Mouse (Mus musculus) liver, embryonic 15.5 days (tissue): ENCODE data around the gene Tspan1. TPM values are rescaled to one million over a fixed set of nuclear protein-coding genes. Genes with fewer than 3 reads are reported as not detected.

Experiments used
- ATAC-seq: fragments of 200-750 bp; cut with Nextera tagmentation; 2 replicates; pipeline ENCODE4 v1.8.0; 2017; ENCODE audit warnings: moderate number of reproducible peaks, mild to moderate bottlenecking, moderate library complexity; ENCODE audit not compliant: insufficient read depth
- H3K27ac ChIP-seq: fragments of 300-500 bp; sonication (generic); replicated peaks from 2 replicates; pipeline ENCODE4 v1.5.1; 2015; ENCODE audit warnings: mild to moderate bottlenecking, inconsistent platforms
- H3K27me3 ChIP-seq: fragments of 300-500 bp; sonication (generic); 2 replicates; pipeline ENCODE4 v1.6.1; 2015; ENCODE audit warnings: mild to moderate bottlenecking, inconsistent platforms
- H3K36me3 ChIP-seq: fragments of 300-500 bp; sonication (generic); replicated peaks from 2 replicates; pipeline ENCODE4 v1.6.1; 2015; ENCODE audit warnings: moderate library complexity, mild to moderate bottlenecking, inconsistent platforms
- H3K4me1 ChIP-seq: fragments of 300-500 bp; sonication (generic); replicated peaks from 2 replicates; pipeline ENCODE4 v1.6.1; 2015; ENCODE audit warnings: inconsistent platforms
- H3K4me2 ChIP-seq: fragments of 300-500 bp; sonication (generic); 2 replicates; pipeline ENCODE4 v1.6.1; 2015; ENCODE audit warnings: moderate library complexity, mild to moderate bottlenecking, inconsistent platforms
- H3K4me3 ChIP-seq: fragments of 300-500 bp; sonication (generic); replicated peaks from 2 replicates; pipeline ENCODE4 v1.5.1; 2015; ENCODE audit warnings: mild to moderate bottlenecking, inconsistent platforms
- H3K9ac ChIP-seq: fragments of 300-500 bp; sonication (generic); 2 replicates; pipeline ENCODE4 v1.6.1; 2015; ENCODE audit warnings: moderate library complexity, mild to moderate bottlenecking, inconsistent platforms
- H3K9me3 ChIP-seq: fragments of 300-500 bp; sonication (generic); replicated peaks from 2 replicates; pipeline ENCODE4 v1.6.1; 2016; ENCODE audit warnings: inconsistent platforms
- WGBS: fragments of 180-500 bp; shearing (Covaris S2); methylation state at CpG from one replicate; pipeline ENCODE4 v1.1.7; 2015; ENCODE audit warnings: mixed read lengths; ENCODE audit not compliant: insufficient replicate concordance; 5-methylcytosine and 5-hydroxymethylcytosine counted together
- polyA plus RNA-seq: library from polyadenylated mRNA; unstranded; fragments of >200 nt; fragmentation: Nextera tagmentation; extraction: Ambion mirVana; gene quantifications from 2 replicates; pipeline ENCODE4 v1.2.1, GENCODE M21; 2015

Gene Tspan1
- polyA plus RNA-seq, 1 experiment from 2014 or later, result not detected

- Histone ChIP-seq H3K36me3 (no peaks in the 10 kb centered on the region), H3K27me3 (peaks cover 73% of the 10 kb centered on the region), H3K4me2 (no peak overlapping the region), H3K4me1 (peaks cover 4% of the 10 kb centered on the region; the same call in 1 of the 2 replicates), H3K9me3 (no peaks in the 10 kb centered on the region), H3K9ac (no peak overlapping the region), H3K27ac (no peak overlapping the region), H3K4me3 (no peak overlapping the region)
- WGBS, result 51% methylated on average over 3 of the region's 3 CpGs
- ATAC-seq, result no peak
These were observed 14.7 kb upstream of the Tspan1 start for GRCm38 (mm10) chr4:116182079-116182478.

DNA sequence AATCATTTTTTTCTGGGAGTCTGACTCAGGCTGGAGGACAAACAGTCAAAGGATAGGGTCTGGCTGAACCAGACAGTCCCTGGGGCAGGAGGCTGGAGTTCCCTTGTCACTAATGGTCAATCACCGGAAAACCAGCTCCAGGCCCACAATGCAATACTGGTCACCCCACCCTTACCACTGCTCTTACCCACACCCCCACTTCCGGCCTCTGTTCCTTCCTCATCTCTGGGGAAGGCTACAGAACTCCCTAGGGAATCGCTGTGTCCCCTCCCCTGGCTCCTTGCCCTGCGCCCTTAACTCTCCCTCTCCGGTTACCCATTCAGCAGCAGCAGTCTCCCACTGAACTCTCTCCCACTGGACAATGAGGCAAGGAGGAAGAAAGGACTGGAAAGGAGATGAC, 9.7 kb upstream of the Tspan1 start:
- Histone ChIP-seq H3K4me3 (no peak overlapping the region), H3K4me1 (peaks cover 35% of the 10 kb centered on the region), H3K4me2 (peak overlapping the region; percentile 51), H3K9me3 (no peaks in the 10 kb centered on the region), H3K9ac (no peak overlapping the region), H3K27ac (no peak overlapping the region), H3K27me3 (peaks cover 50% of the 10 kb centered on the region), H3K36me3 (no peaks in the 10 kb centered on the region)
- 0 out of 2 replicates have a peak, but pooled peaks have one; percentile 27 for ATAC-seq
- 22% methylated on average over 5 of the region's 5 CpGs for WGBS

DNA sequence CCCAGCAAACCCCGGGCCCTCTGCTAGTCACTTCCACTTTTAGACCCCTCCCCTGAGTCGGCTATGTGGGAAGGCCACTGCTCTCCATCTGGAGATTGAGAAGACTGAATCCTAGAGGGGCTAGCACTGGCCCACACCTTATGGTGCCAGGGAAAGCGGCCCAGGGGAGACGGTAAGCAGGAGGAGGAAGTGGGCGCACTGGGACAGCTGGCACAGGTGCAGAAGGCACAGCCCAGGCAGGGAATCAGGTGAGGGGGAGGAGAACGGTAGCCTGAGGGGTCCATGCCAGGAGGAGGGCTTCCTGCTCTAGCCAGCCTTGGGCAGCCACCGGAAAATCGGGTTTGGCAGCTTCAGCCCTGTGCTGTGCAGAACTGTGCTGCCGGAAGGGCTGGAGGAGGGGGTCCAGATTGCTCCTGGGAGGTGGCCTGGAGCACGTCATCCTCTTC, 9.2 kb upstream of the Tspan1 start:
- no peak overlapping the region for H3K9ac ChIP-seq
- no peak for ATAC-seq
- H3K36me3 ChIP-seq, result no peaks in the 10 kb centered on the region
- peak overlapping the region; percentile 51 for H3K4me2 ChIP-seq
- WGBS, result 5% methylated on average over 10 of the region's 10 CpGs
- 0 out of 2 replicates have a peak overlapping the region, but pooled peaks have one; percentile 1 for H3K4me3 ChIP-seq
- H3K27ac ChIP-seq, result no peak overlapping the region
- peaks cover 35% of the 10 kb centered on the region for H3K4me1 ChIP-seq
- peaks cover 44% of the 10 kb centered on the region for H3K27me3 ChIP-seq
- H3K9me3 ChIP-seq, result no peaks in the 10 kb centered on the region

- Histone ChIP-seq H3K9ac (no peak overlapping the region), H3K36me3 (no peaks in the 10 kb centered on the region), H3K27ac (no peak overlapping the region), H3K4me3 (no peak overlapping the region), H3K4me2 (peak overlapping the region; percentile 51), H3K4me1 (peaks cover 35% of the 10 kb centered on the region), H3K27me3 (peaks cover 39% of the 10 kb centered on the region), H3K9me3 (no peaks in the 10 kb centered on the region)
- ATAC-seq, result peak; percentile 83
- 25% methylated on average over 7 of the region's 7 CpGs for WGBS
These were observed 8.5 kb upstream of the Tspan1 start for GRCm38 (mm10) chr4:116175711-116176542.

- Histone ChIP-seq H3K36me3 (no peaks in the 10 kb centered on the region), H3K4me2 (no peak overlapping the region), H3K9ac (no peak overlapping the region), H3K27ac (no peak overlapping the region), H3K9me3 (no peaks in the 10 kb centered on the region), H3K4me1 (peaks cover 35% of the 10 kb centered on the region), H3K27me3 (peaks cover 33% of the 10 kb centered on the region), H3K4me3 (no peak overlapping the region)
- ATAC-seq, result no peak
These were observed 7.7 kb upstream of the Tspan1 start for GRCm38 (mm10) chr4:116175136-116175535.

- no peak overlapping the region for H3K4me2 ChIP-seq
- H3K27ac ChIP-seq, result no peak overlapping the region
- no peak overlapping the region for H3K9ac ChIP-seq
- no peak overlapping the region for H3K4me3 ChIP-seq
- no peak for ATAC-seq
- H3K4me1 ChIP-seq, result peaks cover 35% of the 10 kb centered on the region
- H3K9me3 ChIP-seq, result no peaks in the 10 kb centered on the region
- H3K36me3 ChIP-seq, result no peaks in the 10 kb centered on the region
- peaks cover 28% of the 10 kb centered on the region for H3K27me3 ChIP-seq
- 35% methylated on average over 6 of the region's 6 CpGs for WGBS
These were observed 7.2 kb upstream of the Tspan1 start for GRCm38 (mm10) chr4:116174466-116175116.

DNA sequence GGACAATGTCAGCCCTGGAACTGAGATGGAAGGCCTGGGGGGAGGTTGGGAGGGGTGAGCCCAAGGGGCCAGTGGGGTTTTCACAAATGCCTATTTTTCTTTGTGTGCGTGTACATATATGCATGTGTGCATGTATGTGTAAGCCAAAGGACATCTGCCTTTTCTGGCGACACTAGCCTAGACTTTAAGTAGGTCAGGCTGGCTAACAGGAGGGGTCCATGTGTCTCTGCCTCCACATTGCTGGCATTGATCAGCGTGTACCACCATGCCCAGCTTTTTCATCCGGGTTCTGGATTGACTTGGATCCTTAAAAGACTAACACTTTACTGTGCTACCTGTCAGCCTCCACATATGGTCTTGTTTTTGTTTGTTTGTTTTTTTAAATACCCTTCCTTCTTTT, 6.4 kb upstream of the Tspan1 start:
- ATAC-seq, result no peak
- H3K9ac ChIP-seq, result no peak overlapping the region
- H3K27ac ChIP-seq, result no peak overlapping the region
- H3K27me3 ChIP-seq, result peaks cover 20% of the 10 kb centered on the region
- no peak overlapping the region for H3K4me3 ChIP-seq
- H3K4me2 ChIP-seq, result no peak overlapping the region
- WGBS, result 76% methylated on average over 4 of the region's 4 CpGs
- peaks cover 35% of the 10 kb centered on the region for H3K4me1 ChIP-seq
- no peaks in the 10 kb centered on the region for H3K36me3 ChIP-seq
- H3K9me3 ChIP-seq, result no peaks in the 10 kb centered on the region

DNA sequence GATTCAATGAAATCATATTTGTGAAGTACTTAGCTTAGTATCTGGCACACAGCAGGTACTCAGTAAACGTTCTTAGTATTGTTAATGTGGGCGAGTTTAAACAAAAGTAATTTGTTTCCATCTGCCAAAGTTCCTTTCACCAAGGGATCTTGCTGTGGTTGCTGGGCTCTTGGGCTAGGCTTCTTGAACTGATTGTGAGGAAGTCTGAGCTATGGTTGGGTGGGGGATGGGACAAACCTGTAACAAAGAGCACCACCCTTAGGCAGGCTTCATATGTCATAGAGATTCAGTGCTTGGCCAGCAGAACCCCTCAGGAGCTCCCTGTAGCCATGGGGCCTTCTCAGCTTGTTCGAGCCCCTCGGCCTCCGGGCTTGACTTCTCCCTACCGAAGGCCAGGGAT, 5.7 kb upstream of the Tspan1 start, which contains the start of the genes 1700042G07Rik and Gm49337:
Gene 1700042G07Rik (plus strand): TSS at position 301 of the 400 bp plus-strand sequence.
Gene Gm49337 (plus strand): TSS at position 313 of the 400 bp plus-strand sequence.
- H3K4me3 ChIP-seq, result no peak within 1 kb of the TSS
- H3K36me3 ChIP-seq, result no peaks in the 10 kb centered on the region
- WGBS, result 70% methylated on average over 6 of the region's 6 CpGs
- no peak within 1 kb of the TSS for H3K4me2 ChIP-seq
- H3K4me1 ChIP-seq, result peaks cover 35% of the 10 kb centered on the region
- peaks cover 16% of the 10 kb centered on the region for H3K27me3 ChIP-seq
- H3K27ac ChIP-seq, result no peak within 1 kb of the TSS
- no peak within 1 kb of the TSS for H3K9ac ChIP-seq
- no peak for ATAC-seq
- no peaks in the 10 kb centered on the region for H3K9me3 ChIP-seq

GRCm38 (mm10) chr4:116169353-116169672, 1.9 kb upstream of the Tspan1 start:
- Histone ChIP-seq H3K27ac (no peak overlapping the region), H3K4me2 (no peak overlapping the region), H3K4me1 (peaks cover 9% of the 10 kb centered on the region), H3K4me3 (no peak overlapping the region), H3K9me3 (no peaks in the 10 kb centered on the region), H3K9ac (no peak overlapping the region), H3K27me3 (0 out of 2 replicates have a peak, but pooled peaks cover 4% of the 10 kb centered on the region), H3K36me3 (no peaks in the 10 kb centered on the region)
- 63% methylated on average over 3 of the region's 3 CpGs for WGBS
- ATAC-seq, result no peak

- WGBS, result 62% methylated on average over 7 of the region's 8 CpGs
- H3K9me3 ChIP-seq, result no peaks in the 10 kb centered on the region
- no peak overlapping the region for H3K4me3 ChIP-seq
- H3K4me2 ChIP-seq, result no peak overlapping the region
- peaks cover 5% of the 10 kb centered on the region; the same call in 1 of the 2 replicates for H3K4me1 ChIP-seq
- H3K27me3 ChIP-seq, result 0 out of 2 replicates have a peak, but pooled peaks cover 4% of the 10 kb centered on the region
- ATAC-seq, result no peak
- H3K27ac ChIP-seq, result no peak overlapping the region
- no peaks in the 10 kb centered on the region for H3K36me3 ChIP-seq
- no peak overlapping the region for H3K9ac ChIP-seq
These were observed 1.4 kb upstream of the Tspan1 start for GRCm38 (mm10) chr4:116168617-116169352.
